Mouse (Mus musculus): Measurements from ENCODE around the gene Defb22. TPM values are rescaled to one million over a fixed set of nuclear protein-coding genes. Genes with fewer than 3 reads are reported as not detected.

Defb22 gene
- polyA plus RNA-seq, 1 experiment: not detected

GRCm38 (mm10) chr2:152487024-152487423 is 2.9 kb downstream of the Defb22 start:
- Histone ChIP-seq H3K27me3 (ENCODE audit: control insufficient read depth, insufficient read depth, insufficient read length) (no peaks in the 10 kb centered on the region), H3K4me2 (ENCODE audit: low read depth) (no peak overlapping the region), H3K79me2 (ENCODE audit: control insufficient read depth, insufficient read depth) (no peaks in the 10 kb centered on the region), H3K36me3 (ENCODE audit: control insufficient read depth, insufficient read depth) (no peaks in the 10 kb centered on the region), H3K4me3 (no peak overlapping the region), H3ac (ENCODE audit: control insufficient read depth, insufficient read length) (no peak overlapping the region)
- TF ChIP-seq TCF12 (IDR thresholded peaks at IDR 0.05; ENCODE audit: insufficient read depth, poor library complexity, severe bottlenecking) (no peak), USF1 (IDR thresholded peaks at IDR 0.05; ENCODE audit: low read depth) (no peak), POLR2AphosphoS2 (IDR thresholded peaks at IDR 0.05; ENCODE audit: insufficient read length, low read depth) (no peak), REST (IDR thresholded peaks at IDR 0.05; ENCODE audit: insufficient read depth, insufficient read length) (no peak), MAX (IDR thresholded peaks at IDR 0.05; ENCODE audit: low read depth) (no peak), TCF3 (IDR thresholded peaks at IDR 0.05; ENCODE audit: insufficient read length, low read depth) (no peak)

GRCm38 (mm10) chr2:152481726-152482125 is 8.2 kb downstream of the Defb22 start:
- no peak overlapping the region for H3K4me3 ChIP-seq
- no peak overlapping the region for H3K4me2 ChIP-seq (ENCODE audit: low read depth)
- TF ChIP-seq E2F4 (IDR thresholded peaks at IDR 0.05; ENCODE audit: insufficient read depth) (no peak), MAX (IDR thresholded peaks at IDR 0.05; ENCODE audit: low read depth) (no peak), POLR2AphosphoS2 (IDR thresholded peaks at IDR 0.05; ENCODE audit: insufficient read length, low read depth) (no peak), TCF3 (IDR thresholded peaks at IDR 0.05; ENCODE audit: insufficient read length, low read depth) (no peak), TCF12 (IDR thresholded peaks at IDR 0.05; ENCODE audit: insufficient read depth, poor library complexity, severe bottlenecking) (no peak), POLR2A (IDR thresholded peaks at IDR 0.05; ENCODE audit: insufficient read length, low read depth) (no peak), SRF (IDR thresholded peaks at IDR 0.05; ENCODE audit: control insufficient read depth, insufficient read length, low read depth) (no peak), CEBPB (IDR thresholded peaks at IDR 0.05; ENCODE audit: insufficient read depth, poor library complexity, severe bottlenecking) (no peak), MYOD1 (IDR thresholded peaks at IDR 0.05; ENCODE audit: control insufficient read depth in 1 of 3, insufficient read length in 2 of 3, low read depth in 2 of 3) (no peak), MYOG (IDR thresholded peaks at IDR 0.05; ENCODE audit: control insufficient read depth in 1 of 3, insufficient read depth in 1 of 3, insufficient read length in 2 of 3, low read depth in 2 of 3) (no peak), REST (IDR thresholded peaks at IDR 0.05; ENCODE audit: insufficient read depth, insufficient read length) (no peak), USF1 (IDR thresholded peaks at IDR 0.05; ENCODE audit: low read depth) (no peak)
- H3K27me3 ChIP-seq (ENCODE audit: control insufficient read depth, insufficient read depth, insufficient read length): no peaks in the 10 kb centered on the region
- H3K36me3 ChIP-seq (ENCODE audit: control insufficient read depth, insufficient read depth): no peaks in the 10 kb centered on the region
- H3ac ChIP-seq (ENCODE audit: control insufficient read depth, insufficient read length): no peak overlapping the region
- H3K79me2 ChIP-seq (ENCODE audit: control insufficient read depth, insufficient read depth): no peaks in the 10 kb centered on the region

- Histone ChIP-seq H3ac (ENCODE audit: control insufficient read depth, insufficient read length) (no peak overlapping the region), H3K36me3 (ENCODE audit: control insufficient read depth, insufficient read depth) (no peaks in the 10 kb centered on the region), H3K27me3 (ENCODE audit: control insufficient read depth, insufficient read depth, insufficient read length) (no peaks in the 10 kb centered on the region), H3K4me2 (ENCODE audit: low read depth) (no peak overlapping the region), H3K4me3 (no peak overlapping the region), H3K79me2 (ENCODE audit: control insufficient read depth, insufficient read depth) (no peaks in the 10 kb centered on the region)
- no peak for TF ChIP-seq MYOG (IDR thresholded peaks at IDR 0.05; ENCODE audit: control insufficient read depth in 1 of 3, insufficient read depth in 1 of 3, insufficient read length in 2 of 3, low read depth in 2 of 3)
- TF ChIP-seq USF1 (IDR thresholded peaks at IDR 0.05; ENCODE audit: low read depth): peak; percentile 44
- TF ChIP-seq POLR2AphosphoS2 (IDR thresholded peaks at IDR 0.05; ENCODE audit: insufficient read length, low read depth): no peak
- no peak for TF ChIP-seq TCF3 (IDR thresholded peaks at IDR 0.05; ENCODE audit: insufficient read length, low read depth)
- no peak for TF ChIP-seq REST (IDR thresholded peaks at IDR 0.05; ENCODE audit: insufficient read depth, insufficient read length)
Observed at GRCm38 (mm10) chr2:152480881-152481280, 9.1 kb downstream of the Defb22 start.

- H3K79me2 ChIP-seq (ENCODE audit: control insufficient read depth, insufficient read depth): no peaks in the 10 kb centered on the region
- no peaks in the 10 kb centered on the region for H3K36me3 ChIP-seq (ENCODE audit: control insufficient read depth, insufficient read depth)
Observed at GRCm38 (mm10) chr2:152476763-152477162, 13.2 kb downstream of the Defb22 start, which contains the start of gene Defb20. Gene Defb20, plus strand, starts transcription at chr2:152477063.

GRCm38 (mm10) chr2:152472434-152472833 is 17.5 kb downstream of the Defb22 start:
- Histone ChIP-seq H3K36me3 (ENCODE audit: control insufficient read depth, insufficient read depth) (no peaks in the 10 kb centered on the region), H3K4me2 (ENCODE audit: low read depth) (no peak overlapping the region), H3K27me3 (ENCODE audit: control insufficient read depth, insufficient read depth, insufficient read length) (no peaks in the 10 kb centered on the region), H3ac (ENCODE audit: control insufficient read depth, insufficient read length) (no peak overlapping the region), H3K79me2 (ENCODE audit: control insufficient read depth, insufficient read depth) (no peaks in the 10 kb centered on the region), H3K4me3 (no peak overlapping the region)
- TF ChIP-seq SRF (IDR thresholded peaks at IDR 0.05; ENCODE audit: control insufficient read depth, insufficient read length, low read depth) (no peak), POLR2AphosphoS2 (IDR thresholded peaks at IDR 0.05; ENCODE audit: insufficient read length, low read depth) (no peak), POLR2A (IDR thresholded peaks at IDR 0.05; ENCODE audit: insufficient read length, low read depth) (no peak)

More at GRCm38 (mm10) chr2:152476763-152477162, 13.2 kb downstream of the Defb22 start, which contains the start of gene Defb20:
- Histone ChIP-seq H3K4me3 (no peak within 1 kb of the TSS), H3ac (ENCODE audit: control insufficient read depth, insufficient read length) (no peak within 1 kb of the TSS), H3K4me2 (ENCODE audit: low read depth) (no peak within 1 kb of the TSS), H3K27me3 (ENCODE audit: control insufficient read depth, insufficient read depth, insufficient read length) (no peaks in the 10 kb centered on the region)
- TF ChIP-seq TCF3 (IDR thresholded peaks at IDR 0.05; ENCODE audit: insufficient read length, low read depth) (no peak), REST (IDR thresholded peaks at IDR 0.05; ENCODE audit: insufficient read depth, insufficient read length) (no peak), USF1 (IDR thresholded peaks at IDR 0.05; ENCODE audit: low read depth) (no peak), POLR2AphosphoS2 (IDR thresholded peaks at IDR 0.05; ENCODE audit: insufficient read length, low read depth) (no peak), SRF (IDR thresholded peaks at IDR 0.05; ENCODE audit: control insufficient read depth, insufficient read length, low read depth) (no peak), MYOG (IDR thresholded peaks at IDR 0.05; ENCODE audit: control insufficient read depth in 1 of 3, insufficient read depth in 1 of 3, insufficient read length in 2 of 3, low read depth in 2 of 3) (no peak), MAX (IDR thresholded peaks at IDR 0.05; ENCODE audit: low read depth) (no peak), POLR2A (IDR thresholded peaks at IDR 0.05; ENCODE audit: insufficient read length, low read depth) (no peak), E2F4 (IDR thresholded peaks at IDR 0.05; ENCODE audit: insufficient read depth) (no peak), TCF12 (IDR thresholded peaks at IDR 0.05; ENCODE audit: insufficient read depth, poor library complexity, severe bottlenecking) (no peak)

Measured in myocyte (in vitro differentiated cells).